Mouse (Mus musculus) embryonic stem cell, embryonic (primary cell): ENCODE results near the gene Rbbp4.

Experiments
- CTCF ChIA-PET, 4 experiments: fragments of 300-600 bp in 2 of 4; fragments of 350-600 bp in 2 of 4; sonication (Branson Sonifier 250); formaldehyde crosslinking; loops; one replicate each; lab custom pipeline; 2022; ENCODE audit warnings: inconsistent platforms in 2 of 4; lab: Charles Lee
- POLR2A ChIA-PET, 4 experiments: fragments of 300-600 bp in 2 of 4; fragments of 350-600 bp in 2 of 4; sonication (Branson Sonifier 250); formaldehyde crosslinking; loops; one replicate each; lab custom pipeline; 2022; ENCODE audit warnings: antibody characterized with exemption in 4 of 4, inconsistent platforms in 1 of 4; lab: Charles Lee

Rbbp4 gene

DNA sequence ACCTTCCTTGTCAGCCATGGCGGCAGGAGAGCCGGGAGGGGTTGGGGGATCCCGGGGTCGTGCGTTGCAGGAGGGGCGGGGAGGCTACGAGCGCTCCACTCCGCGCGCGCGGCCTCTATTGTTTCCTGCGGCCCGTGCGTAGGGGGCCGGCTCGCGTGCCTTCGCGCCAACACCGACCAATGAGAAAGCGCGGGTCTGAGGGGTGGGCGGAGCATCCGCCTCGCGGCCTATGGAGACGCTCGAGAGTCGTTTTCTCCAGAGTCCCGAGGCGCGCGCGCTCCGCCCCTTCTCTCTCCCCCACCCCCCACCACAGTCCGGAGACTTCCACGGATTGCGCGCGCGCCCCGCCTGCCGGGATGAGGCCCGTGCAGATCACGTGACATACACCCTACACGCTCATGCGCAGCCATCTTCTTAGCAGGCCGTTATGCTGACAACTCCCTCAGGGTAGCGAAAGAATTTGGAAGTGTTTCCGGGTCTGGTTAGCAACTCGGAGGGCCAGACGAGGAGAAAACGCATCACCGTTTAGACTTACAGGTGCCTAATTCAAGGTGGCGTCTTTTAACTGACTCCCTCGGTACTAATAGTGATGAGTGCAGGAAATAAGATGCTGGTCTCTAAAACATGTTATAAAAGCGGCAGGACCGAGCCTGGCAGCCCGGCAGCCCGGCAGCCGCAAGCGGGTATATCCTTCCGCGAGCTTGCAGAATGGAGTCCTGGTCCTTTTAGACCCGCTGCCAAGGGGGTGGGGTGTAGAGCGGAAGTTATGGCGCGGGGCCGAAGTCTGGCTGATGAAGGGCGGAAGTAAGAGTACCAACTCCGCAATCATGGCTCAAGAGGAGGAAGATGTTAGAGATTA is at the start of gene Rbbp4, which contains the start of gene Zbtb8os:
TSS of gene Rbbp4 (minus strand) at position 155 of the 859 bp plus-strand sequence.
TSS of gene Zbtb8os (plus strand) at position 480 of the 859 bp plus-strand sequence.
- CTCF ChIA-PET: interaction anchor here in 2 of 4 experiments (0.7 to 0.8 kb wide), 2 partner anchors 105 to 1429 kb away, joined by 3 read pairs; no protein-coding TSS in a partner anchor
- POLR2A ChIA-PET: interaction anchor here in 3 of 4 experiments (0.6 to 7.0 kb wide), 33 partner anchors 8 to 273 kb away, joined by 3 to 35 read pairs (median 4); partner anchors contain the start of gene Bsdc1 (in 3 of the 3)

DNA sequence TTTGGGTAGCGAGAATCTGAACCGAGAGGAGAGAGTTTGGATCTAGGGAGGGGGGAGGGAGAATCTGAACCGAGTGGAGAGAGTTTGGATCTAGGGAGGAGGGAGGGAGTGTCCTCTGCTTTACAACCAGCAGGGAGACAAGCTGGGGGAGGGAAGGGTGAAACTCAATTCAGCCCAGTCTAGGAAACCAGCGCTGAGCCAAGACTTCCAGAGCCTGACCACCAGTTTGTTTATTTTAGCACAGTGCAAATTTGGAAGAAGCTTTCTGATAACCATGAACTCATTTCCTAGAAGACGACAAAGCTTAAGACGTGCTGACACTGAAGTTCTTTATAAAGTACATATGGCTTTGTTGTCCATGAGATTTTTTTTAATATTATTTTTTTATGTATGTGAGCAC is 49.3 kb upstream of the Rbbp4 start:
- CTCF ChIA-PET: interaction anchor here in 1 of 4 experiments (0.7 kb wide), 2 partner anchors 48 to 115 kb away, joined by 3 to 5 read pairs; no protein-coding TSS in a partner anchor
- POLR2A ChIA-PET: interaction anchor here (0.6 to 12.6 kb wide), 14 partner anchors 10 to 1819 kb away, joined by 3 to 117 read pairs (median 6); partner anchors contain the start of gene Bsdc1 (in 1 of the 4)

DNA sequence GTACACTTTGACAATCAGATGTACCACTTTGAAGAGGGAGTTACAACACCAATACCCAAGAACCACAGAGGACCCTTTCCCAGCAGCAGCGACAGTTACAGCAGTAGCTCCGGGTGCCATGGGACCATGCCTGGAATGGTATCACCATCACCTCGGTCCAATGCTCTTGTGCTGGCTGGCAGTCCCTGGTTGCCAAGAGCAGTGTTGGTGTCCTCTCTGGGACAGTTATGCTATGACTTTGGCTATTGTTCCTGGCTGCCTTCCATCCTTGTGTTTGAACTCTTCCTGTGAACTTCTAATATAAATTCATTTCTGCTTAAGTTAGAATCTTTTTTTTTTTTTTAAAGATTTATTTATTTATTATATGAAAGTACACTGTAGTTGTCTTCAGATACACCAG is 48.4 kb upstream of the Rbbp4 start:
- CTCF ChIA-PET: interaction anchor here in 1 of 4 experiments (2.0 kb wide), 1 partner anchor 33 kb away, joined by 4 read pairs; no protein-coding TSS in a partner anchor
- POLR2A ChIA-PET: interaction anchor here (0.8 to 12.6 kb wide), 12 partner anchors 9 to 312 kb away, joined by 3 to 117 read pairs (median 8); partner anchors contain the start of gene Bsdc1 (in 1 of the 4)

DNA sequence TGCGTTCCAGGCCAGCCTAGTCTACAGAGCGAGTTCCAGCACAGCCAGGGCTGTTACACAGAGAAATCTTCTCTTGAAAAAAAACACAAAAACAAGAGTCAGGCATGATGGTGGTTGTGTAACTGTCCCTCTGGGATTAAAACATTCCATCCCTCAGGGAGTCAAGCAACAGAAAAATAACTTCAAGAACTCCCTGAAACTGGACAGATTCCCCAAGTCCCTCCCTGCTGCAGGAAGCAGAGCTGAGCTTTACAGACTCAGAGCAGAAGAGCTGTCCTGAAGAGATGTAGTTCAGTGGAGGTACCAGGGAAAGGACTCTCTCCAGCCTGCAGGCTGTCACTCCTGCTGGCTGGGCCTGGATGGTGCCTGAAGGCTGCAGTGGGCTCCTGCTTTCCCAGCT is 47.3 kb upstream of the Rbbp4 start:
- CTCF ChIA-PET: interaction anchor here in 2 of 4 experiments (0.6 to 2.0 kb wide), 3 partner anchors 31 to 76 kb away, joined by 3 to 4 read pairs (median 3); no protein-coding TSS in a partner anchor
- POLR2A ChIA-PET: interaction anchor here (0.6 to 12.6 kb wide), 21 partner anchors 9 to 173 kb away, joined by 3 to 117 read pairs (median 5); partner anchors contain the start of genes Marcksl1 (in 1 of the 4) and Zbtb8b (in 1 of the 4)

DNA sequence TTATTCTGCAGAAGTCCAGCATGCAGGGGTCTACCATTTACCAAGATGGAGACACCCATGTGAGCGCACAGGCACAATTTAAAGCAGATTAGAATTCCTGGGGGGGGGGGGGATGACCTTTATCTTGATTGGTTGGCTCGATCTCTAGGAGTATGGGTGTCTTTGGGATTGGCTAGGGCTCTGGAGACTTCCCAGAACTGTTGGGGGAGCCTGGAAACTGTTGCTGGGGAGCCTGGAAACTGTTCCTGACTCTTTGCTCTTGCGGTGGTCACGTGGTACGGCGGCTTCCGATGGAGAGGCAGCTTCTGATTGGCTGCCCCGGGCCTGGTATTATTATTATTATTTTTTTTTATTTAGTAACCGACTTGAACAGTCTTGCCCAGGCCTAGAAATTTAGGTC is 46.9 kb upstream of the Rbbp4 start:
- ChIA-PET POLR2A (interaction anchor here in 3 of 4 experiments (0.6 to 12.6 kb wide), 32 partner anchors 8 to 483 kb away, joined by 3 to 117 read pairs (median 4); partner anchors contain the start of genes Bsdc1 (in 2 of the 3), Marcksl1 (in 1 of the 3), Rnf19b (in 1 of the 3) and Zbtb8b (in 1 of the 3)), CTCF (interaction anchor here in 3 of 4 experiments (0.6 to 2.0 kb wide), 4 partner anchors 31 to 252 kb away, joined by 3 to 14 read pairs (median 4); no protein-coding TSS in a partner anchor)

DNA sequence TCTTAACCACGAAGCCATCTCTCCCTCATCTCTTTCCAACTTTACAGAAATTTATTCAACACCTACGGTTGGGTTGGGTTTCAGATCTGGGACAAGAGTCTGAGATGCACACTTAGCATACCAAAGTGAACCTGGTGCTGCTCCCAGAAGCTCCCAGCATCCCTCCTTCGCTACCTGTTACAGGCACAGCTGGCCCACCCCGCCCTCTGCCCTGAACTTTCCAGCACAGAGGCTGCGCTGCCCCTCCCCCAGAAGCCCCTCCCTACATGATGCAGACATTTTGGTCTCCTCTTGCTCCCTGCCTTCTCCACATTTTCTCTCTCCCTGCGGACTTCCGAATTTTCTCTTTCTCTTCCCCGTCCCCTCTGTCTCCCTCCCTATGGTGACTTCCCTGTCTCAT is 46.0 kb upstream of the Rbbp4 start:
- ChIA-PET CTCF (interaction anchor here in 2 of 4 experiments (0.7 to 1.1 kb wide), 2 partner anchors 74 to 253 kb away, joined by 3 to 14 read pairs; no protein-coding TSS in a partner anchor), POLR2A (interaction anchor here in 3 of 4 experiments (0.6 to 12.6 kb wide), 36 partner anchors 8 to 388 kb away, joined by 3 to 117 read pairs (median 5); partner anchors contain the start of genes Bsdc1 (in 2 of the 3), Rnf19b (in 2 of the 3) and Marcksl1 (in 1 of the 3))

DNA sequence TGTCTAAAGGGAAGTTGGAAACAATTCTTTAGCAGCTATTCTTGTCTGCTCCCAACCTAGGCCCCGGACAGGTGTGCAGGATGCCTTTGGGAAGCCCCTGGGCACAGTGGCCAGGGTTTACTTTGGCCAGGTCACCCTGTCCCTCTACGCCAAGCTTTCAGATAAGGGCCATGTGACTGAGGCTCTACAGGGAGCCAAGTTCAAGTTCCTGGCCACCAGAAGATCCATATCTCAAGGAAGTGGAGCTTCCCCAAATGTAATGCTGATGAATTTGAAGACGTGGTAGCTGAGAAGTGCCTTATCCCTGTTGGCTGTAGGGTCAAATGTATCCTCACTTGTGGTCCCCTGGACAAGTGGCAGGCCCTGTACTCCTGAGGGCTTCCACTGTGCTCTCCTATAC is 44.6 kb upstream of the Rbbp4 start:
- ChIA-PET CTCF (interaction anchor here in 2 of 4 experiments (0.6 to 1.1 kb wide), 4 partner anchors 8 to 75 kb away, joined by 3 read pairs; no protein-coding TSS in a partner anchor), POLR2A (interaction anchor here in 3 of 4 experiments (0.9 to 12.6 kb wide), 23 partner anchors 9 to 387 kb away, joined by 3 to 117 read pairs (median 6); partner anchors contain the start of genes Bsdc1 (in 2 of the 3), Marcksl1 (in 2 of the 3), Rnf19b (in 1 of the 3) and S100pbp (in 1 of the 3))

DNA sequence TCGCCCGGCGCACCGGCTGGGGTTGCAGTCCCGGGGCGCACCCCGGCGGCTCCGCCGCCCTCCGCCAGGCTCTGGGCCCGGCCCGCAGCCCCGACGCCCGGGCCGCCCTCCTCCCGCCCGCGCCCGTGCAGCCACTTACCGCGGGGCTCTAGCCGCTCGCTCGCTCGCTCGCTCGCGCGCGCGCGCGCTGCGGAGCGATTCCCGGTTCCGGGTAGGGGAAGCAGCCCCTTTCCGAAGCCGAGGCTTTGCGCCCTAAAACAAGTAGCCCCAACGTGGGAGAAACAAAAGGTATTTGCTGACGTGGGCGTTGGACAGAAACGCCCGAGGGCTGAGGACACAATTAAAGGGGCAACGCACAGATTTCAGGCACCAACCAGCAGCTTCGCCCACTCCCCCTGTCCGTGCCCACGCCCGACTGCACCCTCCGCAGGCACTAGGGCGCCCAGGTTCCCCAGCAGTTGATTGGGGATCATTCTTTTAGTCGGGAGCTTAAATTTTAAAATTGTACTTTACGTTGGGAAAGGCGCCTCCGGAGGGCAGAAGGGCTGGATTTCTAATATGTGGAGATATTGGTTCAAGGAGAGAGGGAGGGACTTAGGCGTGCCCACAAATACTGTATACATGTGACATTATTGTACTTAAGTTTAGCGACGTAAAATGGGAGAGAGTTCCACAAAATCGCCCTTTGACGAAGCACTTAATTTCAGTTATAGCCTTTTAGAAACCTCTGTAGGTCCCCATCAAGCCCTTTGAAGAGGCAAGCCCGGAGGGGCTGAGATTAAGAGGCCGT is 42.6 kb upstream of the Rbbp4 start, which contains the start of gene Zbtb8a:
TSS of gene Zbtb8a (minus strand) at position 516 of the 790 bp plus-strand sequence.
- POLR2A ChIA-PET: interaction anchor here in 2 of 4 experiments (0.7 to 8.8 kb wide), 11 partner anchors 10 to 252 kb away, joined by 3 to 117 read pairs (median 4); no protein-coding TSS in a partner anchor
- CTCF ChIA-PET: no interaction called here

DNA sequence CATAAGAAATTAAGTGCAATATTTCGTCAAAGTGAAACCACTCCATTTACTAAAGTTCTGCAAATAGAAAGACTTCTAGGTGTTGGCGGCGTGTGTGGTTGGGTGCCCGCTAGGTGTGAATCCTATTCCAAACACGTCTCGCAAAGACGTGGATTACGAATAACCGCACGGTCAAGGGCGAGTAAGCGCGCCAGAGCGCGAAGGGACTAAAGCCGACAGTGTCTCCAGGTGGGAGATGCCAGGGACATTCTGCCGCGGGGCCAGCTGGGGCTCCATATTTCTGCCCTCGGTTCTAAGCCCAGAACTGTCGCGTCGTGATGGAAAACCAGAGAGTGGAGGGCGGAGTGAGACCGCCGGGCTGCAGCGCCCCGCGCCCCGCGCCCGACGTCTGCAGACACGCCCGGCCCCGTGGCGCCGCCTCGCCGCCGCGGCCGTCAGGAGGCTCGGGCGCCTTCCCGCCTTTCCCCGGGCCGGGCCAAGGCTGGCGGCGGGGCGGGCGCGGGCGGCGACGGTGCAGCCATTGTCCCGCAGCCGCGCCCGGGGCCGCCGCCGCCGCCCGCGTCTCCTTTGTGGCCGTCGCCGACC is 41.9 kb upstream of the Rbbp4 start:
- CTCF ChIA-PET: no interaction called here

DNA sequence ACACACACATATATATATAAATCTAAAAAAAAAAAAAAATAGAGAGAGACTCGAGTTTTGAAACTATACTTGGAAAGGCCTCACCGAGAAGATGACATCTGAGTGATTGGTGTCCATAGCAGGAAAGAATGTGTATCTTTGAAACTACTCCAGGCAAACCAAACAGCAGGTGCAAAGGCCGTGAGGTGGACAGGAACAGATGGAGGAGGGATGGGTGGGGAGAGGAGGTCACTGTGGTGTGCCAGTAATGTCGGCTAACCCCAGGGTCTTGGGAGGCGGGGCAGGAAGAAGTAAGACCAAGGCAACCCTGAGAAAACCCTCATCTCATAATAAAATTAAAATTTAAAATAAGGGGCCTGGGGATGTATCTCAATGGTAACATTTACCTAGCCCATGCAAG is 40.7 kb upstream of the Rbbp4 start:
- CTCF ChIA-PET: no interaction called here
- POLR2A ChIA-PET: no interaction called here

More for the DNA sequence above, 41.9 kb upstream of the Rbbp4 start:
- POLR2A ChIA-PET: interaction anchor here in 3 of 4 experiments (0.6 to 8.8 kb wide), 5 partner anchors 17 to 124 kb away, joined by 3 to 117 read pairs (median 4); no protein-coding TSS in a partner anchor

DNA sequence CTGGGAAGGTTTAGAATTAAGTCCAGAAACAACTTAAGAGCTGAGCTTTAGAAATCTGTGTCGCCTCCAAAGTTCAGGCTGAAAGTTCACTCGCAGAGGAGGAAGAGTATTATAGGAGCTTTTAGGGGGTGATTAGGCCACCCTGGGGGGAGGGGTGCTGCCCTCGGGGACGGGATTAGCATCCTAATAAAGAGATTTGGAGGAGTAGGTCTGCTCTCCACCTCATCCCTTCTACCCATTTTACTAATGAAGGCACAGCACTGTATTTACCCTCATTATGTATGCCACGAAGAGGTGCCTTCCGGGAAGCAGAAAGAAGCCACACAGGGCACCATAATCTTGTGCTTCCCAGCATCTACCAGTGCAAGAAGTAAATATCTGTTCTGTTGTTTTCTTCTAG is 39.8 kb upstream of the Rbbp4 start:
- POLR2A ChIA-PET: interaction anchor here in 3 of 4 experiments (0.6 to 8.2 kb wide), 13 partner anchors 8 to 503 kb away, joined by 3 to 88 read pairs (median 4); partner anchors contain the start of gene Rbbp4 (in 1 of the 3)
- CTCF ChIA-PET: interaction anchor here in 2 of 4 experiments (0.8 to 1.8 kb wide), 4 partner anchors 11 to 234 kb away, joined by 3 to 4 read pairs (median 3); no protein-coding TSS in a partner anchor

DNA sequence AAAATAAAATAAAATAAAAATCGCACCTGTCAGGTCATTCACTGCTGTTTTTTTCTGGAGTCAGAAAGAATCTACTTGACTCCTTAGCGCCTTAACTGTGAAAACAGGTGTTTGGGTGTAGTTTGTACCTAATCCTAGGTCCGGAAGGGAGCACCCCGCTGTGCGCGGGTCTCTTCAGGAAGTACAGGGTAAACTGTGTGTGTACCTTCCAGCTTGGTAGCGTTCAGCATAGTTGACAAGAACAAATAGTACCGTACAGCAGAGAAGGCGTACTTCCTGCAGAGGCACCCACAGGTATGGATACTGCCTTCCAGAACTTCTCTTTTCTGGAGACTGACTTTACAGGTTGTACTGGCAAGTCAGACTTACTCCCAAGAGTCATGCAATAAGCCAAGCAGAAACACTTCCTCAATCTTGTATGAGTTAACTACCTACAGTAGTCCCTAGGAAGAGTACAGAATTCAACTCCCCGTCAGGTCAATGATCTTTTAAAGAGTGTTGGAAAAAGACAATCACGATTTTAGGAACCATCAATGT is 39.1 kb upstream of the Rbbp4 start:
- POLR2A ChIA-PET: interaction anchor here in 3 of 4 experiments (0.6 to 8.2 kb wide), 22 partner anchors 8 to 504 kb away, joined by 3 to 88 read pairs (median 4); partner anchors contain the start of genes Bsdc1 (in 1 of the 3) and Rbbp4 (in 1 of the 3)
- CTCF ChIA-PET: interaction anchor here in 2 of 4 experiments (0.8 to 1.8 kb wide), 5 partner anchors 11 to 234 kb away, joined by 3 to 4 read pairs (median 3); partner anchors contain the start of gene Bsdc1 (in 1 of the 2)

DNA sequence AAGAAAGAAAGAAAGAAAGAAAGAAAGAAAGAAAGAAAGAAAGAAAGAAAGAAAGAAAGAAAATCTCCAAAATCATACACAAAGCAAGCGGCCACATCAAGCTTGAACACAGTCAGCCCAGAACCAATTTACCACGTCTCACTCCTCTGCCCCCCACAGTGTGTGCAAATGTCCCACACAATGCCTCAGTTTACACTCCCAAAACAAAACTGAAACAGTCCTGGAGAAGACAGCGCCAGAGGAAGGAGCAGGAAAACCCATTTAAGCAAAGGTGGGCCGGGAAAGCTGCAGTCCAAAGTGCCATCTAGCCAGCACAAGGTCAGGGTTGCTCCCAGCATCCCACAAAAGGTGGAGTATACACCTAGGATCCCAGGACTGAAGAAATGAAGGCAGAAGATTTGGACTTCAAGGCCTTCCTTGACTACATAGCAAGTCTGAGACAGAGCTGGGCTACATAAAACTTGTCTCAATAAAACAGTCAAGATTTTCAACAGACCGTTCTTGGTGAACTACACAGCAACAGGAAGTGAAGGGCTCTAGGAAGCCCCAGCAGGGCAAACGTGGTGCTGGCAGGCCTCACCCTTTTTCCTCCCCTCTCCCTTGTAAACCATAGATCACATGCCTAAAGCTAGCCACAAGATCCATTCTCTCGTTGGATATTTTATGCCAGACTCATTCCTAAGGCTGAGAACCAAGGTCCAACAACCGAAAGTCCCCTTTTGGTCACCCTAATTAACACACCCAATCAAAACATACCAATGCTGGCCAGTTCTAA is 38.2 kb upstream of the Rbbp4 start:
- ChIA-PET CTCF (interaction anchor here in 2 of 4 experiments (0.6 to 1.8 kb wide), 6 partner anchors 10 to 88 kb away, joined by 3 to 8 read pairs (median 4); partner anchors contain the start of gene Bsdc1 (in 1 of the 2)), POLR2A (interaction anchor here (0.7 to 8.2 kb wide), 35 partner anchors 10 to 1183 kb away, joined by 3 to 88 read pairs (median 4); partner anchors contain the start of genes Bsdc1 (in 2 of the 4) and Marcksl1 (in 1 of the 4))

DNA sequence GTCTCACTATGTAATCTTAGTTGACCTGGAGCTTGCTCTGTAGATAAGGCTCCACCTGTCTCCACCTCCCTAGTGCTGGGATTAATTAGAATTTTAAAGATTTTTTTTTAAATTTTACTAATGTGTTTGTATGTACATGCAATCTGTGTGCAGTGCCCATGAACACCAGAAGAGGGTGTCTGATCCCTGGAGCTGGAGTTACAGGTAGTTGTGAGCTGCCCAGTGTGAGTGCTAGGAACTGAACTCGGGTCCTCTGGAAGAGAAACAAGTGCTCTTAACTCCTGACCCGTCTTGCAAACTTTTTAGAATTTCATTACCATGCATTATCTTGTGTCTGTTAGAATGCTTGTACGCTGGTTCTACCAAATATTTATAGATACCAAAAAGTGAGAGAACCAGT is 36.2 kb upstream of the Rbbp4 start:
- POLR2A ChIA-PET: interaction anchor here in 3 of 4 experiments (0.6 to 8.2 kb wide), 20 partner anchors 8 to 784 kb away, joined by 3 to 88 read pairs (median 4); partner anchors contain the start of gene Bsdc1 (in 1 of the 3)
- CTCF ChIA-PET: interaction anchor here (0.6 to 1.5 kb wide), 9 partner anchors 9 to 90 kb away, joined by 3 to 6 read pairs (median 3); partner anchors contain the start of gene Bsdc1 (in 1 of the 4)

DNA sequence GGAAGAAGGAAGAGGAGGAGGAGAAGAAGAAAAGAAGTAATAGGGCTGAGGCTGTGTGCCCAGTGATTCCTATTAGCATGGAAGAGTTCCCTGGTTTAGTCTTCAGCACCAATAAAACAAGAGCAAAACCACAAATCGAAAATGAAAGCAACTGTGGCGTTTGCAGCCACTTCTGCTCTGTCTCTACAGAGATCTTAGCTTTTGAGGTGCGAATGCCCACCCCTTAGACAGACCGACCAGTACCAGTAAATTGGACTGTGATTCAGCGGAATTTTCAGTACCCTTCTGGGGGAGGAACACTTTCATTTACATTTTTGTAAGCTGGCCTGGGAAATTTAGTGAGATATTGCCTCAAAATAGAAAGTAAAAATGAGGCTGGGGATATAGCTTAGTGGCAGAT is 30.1 kb upstream of the Rbbp4 start:
- ChIA-PET POLR2A (interaction anchor here in 2 of 4 experiments (1.0 to 6.4 kb wide), 7 partner anchors 8 to 71 kb away, joined by 3 to 44 read pairs (median 7); no protein-coding TSS in a partner anchor), CTCF (interaction anchor here in 2 of 4 experiments (0.9 to 1.4 kb wide), 2 partner anchors 14 to 86 kb away, joined by 3 read pairs; no protein-coding TSS in a partner anchor)
